Comparison of ENCODE assay signal across 1 mouse cellular context in the genomic region with DNA sequence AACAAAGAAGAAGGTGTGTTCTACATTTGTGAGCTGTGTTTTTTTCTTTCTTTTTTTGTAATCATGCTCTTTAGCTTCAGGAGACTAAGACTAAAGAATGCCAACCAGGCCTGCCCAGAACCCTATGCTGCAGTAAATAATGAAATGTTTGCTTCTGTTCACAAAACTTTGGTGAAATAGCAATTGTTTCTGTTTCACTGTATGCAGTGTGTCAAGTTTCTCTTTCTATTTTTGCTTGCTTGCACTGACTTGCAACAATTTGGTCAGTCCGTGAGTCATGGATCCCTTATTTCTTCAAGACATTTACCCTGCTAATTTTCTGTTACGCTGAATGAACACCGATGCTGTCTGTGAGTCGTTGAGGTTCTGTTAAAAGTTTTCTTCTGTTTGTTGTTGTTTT.
TF ChIP-seq lines count a peak whose summit lies in the region.

No protein-coding gene starts in this region.

TF ChIP-seq in CH12.LX, 34 proteins besides CTCF, POLR2A, EP300 and RAD21 (continued from another document):
- no peak for TF ChIP-seq ZKSCAN1 (IDR thresholded peaks at IDR 0.05; ENCODE audit: borderline replicate concordance, low read depth, low read length)
- TF ChIP-seq BHLHE40 (IDR thresholded peaks at IDR 0.05; ENCODE audit: low read depth, low read length), result no peak
- TF ChIP-seq ZC3H11A (IDR thresholded peaks at IDR 0.05; ENCODE audit: low read depth, low read length), result no peak
